Mouse (Mus musculus) spleen, adult 2 months (tissue): ENCODE results near the gene Mpp4. TPM values are rescaled to one million over a fixed set of nuclear protein-coding genes. Genes with fewer than 3 reads are reported as not detected.

Experiments
- DNase-seq, 2 experiments: peaks; one replicate each; pipeline versions ENCODE4 v3.0.0 to v3.0.0-alpha.2; 2012 to 2021; ENCODE audit warnings: low spot score in 2 of 2, low read depth in 1 of 2
- H3K27ac ChIP-seq: fragments of 200-500 bp; 2 replicates; pipeline ENCODE4 v1.5.1; 2012; ENCODE audit warnings: low read length, inconsistent platforms; ENCODE audit not compliant: insufficient read depth
- H3K27me3 ChIP-seq: fragments of 200-500 bp; 2 replicates; pipeline ENCODE4 v1.6.1; 2012; ENCODE audit warnings: mild to moderate bottlenecking, moderate library complexity, low read length, inconsistent platforms; ENCODE audit not compliant: control insufficient read depth, insufficient read depth
- H3K36me3 ChIP-seq: fragments of 200-500 bp; 2 replicates; pipeline ENCODE4 v1.6.1; 2012; ENCODE audit warnings: mild to moderate bottlenecking, low read length, inconsistent platforms; ENCODE audit not compliant: control insufficient read depth, insufficient read depth
- H3K4me1 ChIP-seq: fragments of 200-500 bp; 2 replicates; pipeline ENCODE4 v1.6.1; 2011; ENCODE audit warnings: inconsistent platforms; ENCODE audit not compliant: control insufficient read depth, insufficient read depth, insufficient read length
- H3K4me3 ChIP-seq: fragments of 200-500 bp; 2 replicates; pipeline ENCODE4 v1.5.1; 2011; ENCODE audit warnings: mild to moderate bottlenecking, inconsistent platforms; ENCODE audit not compliant: insufficient read depth, insufficient read length; ENCODE audit errors: extremely low read depth
- CTCF ChIP-seq: fragments of 200-500 bp; IDR thresholded peaks from 2 replicates; pipeline ENCODE4 v1.5.1; 2011; ENCODE audit warnings: mild to moderate bottlenecking, inconsistent platforms; ENCODE audit not compliant: insufficient read depth, insufficient read length, insufficient replicate concordance; ENCODE audit errors: extremely low read depth
- POLR2A ChIP-seq: fragments of 200-500 bp; IDR thresholded peaks from 2 replicates; pipeline ENCODE4 v1.6.1; 2011; ENCODE audit warnings: low read depth, low read length, inconsistent platforms
- WGBS: fragments of 180-500 bp; shearing (Covaris S2); methylation state at CpG from one replicate; pipeline ENCODE4 v1.1.7; 2018; 5-methylcytosine and 5-hydroxymethylcytosine counted together
- polyA plus RNA-seq: library from polyadenylated mRNA; depleted of rRNA; stranded (reverse); fragments of >200 nt; gene quantifications from 2 replicates; pipeline ENCODE4 v1.2.3, GENCODE M21; 2012

The Mpp4 gene
- polyA plus RNA-seq, 1 experiment: 0.58 TPM

DNA sequence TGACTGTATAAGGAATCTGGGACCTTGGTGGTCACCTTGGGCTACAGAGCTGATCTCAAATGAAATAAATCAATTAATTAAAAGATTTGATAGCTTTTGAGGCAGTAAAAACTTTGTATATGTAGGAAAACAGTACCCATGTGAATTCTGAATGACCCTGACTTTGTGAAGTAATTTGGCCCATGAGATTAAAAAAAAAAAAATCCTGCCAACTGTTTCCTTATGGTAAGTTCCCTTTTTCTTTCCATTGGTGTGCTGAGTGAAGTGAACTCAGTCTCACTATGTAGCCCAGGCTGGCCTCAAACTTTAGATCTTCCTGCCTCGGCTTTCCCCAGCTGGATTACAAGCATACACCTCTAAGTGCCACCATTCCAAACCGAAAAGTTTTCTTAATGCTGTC lies 19.2 kb upstream of the Mpp4 start:
- TF ChIP-seq POLR2A: no peak
- no peak for TF ChIP-seq CTCF
- Histone ChIP-seq H3K4me3 (no peak overlapping the region), H3K27me3 (no peaks in the 10 kb centered on the region), H3K36me3 (peaks cover 7% of the 10 kb centered on the region; the same call in 1 of the 2 replicates), H3K27ac (no peak overlapping the region), H3K4me1 (no peaks in the 10 kb centered on the region)
- 92% methylated on average over 2 of the region's 2 CpGs for WGBS
- no peak for DNase-seq

DNA sequence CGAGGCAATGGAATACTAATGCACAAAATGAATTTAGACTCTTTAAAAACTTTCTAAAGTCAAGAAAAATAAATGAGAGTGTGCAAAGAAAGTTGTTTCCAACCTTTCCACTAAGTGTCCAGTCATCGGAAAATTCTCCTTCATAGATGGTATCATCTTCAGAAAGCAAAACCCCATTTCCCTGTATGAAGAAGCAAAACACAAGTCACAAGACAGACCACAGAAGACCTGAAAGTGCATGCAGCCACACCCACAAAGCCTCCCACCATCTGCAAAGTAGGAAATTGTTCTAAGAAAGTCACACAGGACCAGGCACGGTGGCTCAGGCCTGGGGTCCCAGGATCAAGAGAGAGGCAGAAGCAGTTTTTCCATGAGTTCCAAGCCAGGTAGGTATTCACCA lies 16.8 kb upstream of the Mpp4 start:
- DNase-seq: no peak
- peaks cover 5% of the 10 kb centered on the region; the same call in 1 of the 2 replicates for H3K36me3 ChIP-seq
- H3K4me1 ChIP-seq: no peaks in the 10 kb centered on the region
- H3K4me3 ChIP-seq: no peak overlapping the region
- WGBS: 65% methylated on average over 3 of the region's 3 CpGs
- no peak overlapping the region for H3K27ac ChIP-seq
- no peaks in the 10 kb centered on the region for H3K27me3 ChIP-seq
- no peak for TF ChIP-seq POLR2A
- TF ChIP-seq CTCF: no peak

DNA sequence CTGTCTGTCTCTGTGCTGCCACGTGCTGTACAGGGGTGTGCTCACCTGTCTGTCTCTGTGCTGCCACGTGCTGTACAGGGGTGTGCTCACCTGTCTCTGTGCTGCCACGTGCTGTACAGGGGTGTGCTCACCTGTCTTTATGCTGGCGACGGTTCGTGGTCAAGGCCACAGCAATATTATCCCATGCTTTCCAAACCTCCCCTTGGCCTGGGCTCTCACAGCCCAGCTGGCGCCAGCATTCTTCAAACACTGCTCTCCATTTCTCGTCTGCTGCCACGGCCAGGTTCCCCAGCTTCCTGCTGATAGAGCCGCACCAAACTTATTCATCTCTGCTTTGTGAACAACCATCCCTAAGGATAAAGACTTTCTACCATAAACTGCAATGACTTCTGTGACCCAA lies 15.2 kb upstream of the Mpp4 start:
- H3K4me1 ChIP-seq: no peaks in the 10 kb centered on the region
- 94% methylated on average over 10 of the region's 10 CpGs for WGBS
- H3K4me3 ChIP-seq: no peak overlapping the region
- no peak overlapping the region for H3K27ac ChIP-seq
- H3K36me3 ChIP-seq: peaks cover 5% of the 10 kb centered on the region; the same call in 1 of the 2 replicates
- TF ChIP-seq POLR2A (no peak), CTCF (no peak)
- DNase-seq: no peak
- H3K27me3 ChIP-seq: no peaks in the 10 kb centered on the region

DNA sequence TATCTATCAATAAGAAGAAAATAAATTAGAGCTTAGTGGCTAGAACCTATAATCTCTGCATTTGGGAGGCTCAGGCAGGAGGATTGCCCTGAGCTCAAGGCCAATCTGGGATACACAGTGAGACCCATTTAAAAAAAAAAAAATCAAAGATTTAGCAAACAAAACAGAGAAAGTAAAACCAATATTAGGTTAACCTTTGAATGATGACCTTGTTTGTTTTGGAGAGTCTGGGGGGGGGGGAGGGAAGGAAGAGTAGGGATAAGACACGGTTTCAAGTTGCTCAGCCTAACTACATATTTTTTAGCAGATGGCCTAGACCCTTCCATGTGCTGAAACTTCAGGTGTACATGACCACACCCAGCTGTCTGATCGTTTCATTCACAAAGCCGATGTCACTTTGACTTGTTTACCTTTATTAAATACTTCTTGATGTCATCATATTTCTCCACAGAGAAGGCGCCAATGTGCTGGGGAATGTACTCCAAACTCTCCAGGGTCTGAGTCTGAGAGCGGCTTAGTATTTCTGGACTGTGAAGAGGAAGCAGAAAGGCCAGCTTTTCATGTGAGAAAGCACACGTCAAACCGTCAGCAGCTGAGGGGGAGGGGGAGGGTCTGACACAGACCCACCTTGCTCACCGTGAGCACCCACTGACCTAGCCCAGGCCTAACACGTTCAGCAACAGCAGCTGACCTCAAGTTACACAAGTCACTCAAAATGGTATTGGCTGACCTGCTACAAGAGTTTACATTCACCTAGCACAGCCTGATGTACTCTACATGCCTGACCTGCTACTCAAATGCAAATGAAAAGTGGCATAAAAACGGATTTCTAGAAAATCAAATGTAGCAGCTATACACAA lies 11.6 kb upstream of the Mpp4 start:
- 70% methylated on average over 10 of the region's 10 CpGs for WGBS

DNA sequence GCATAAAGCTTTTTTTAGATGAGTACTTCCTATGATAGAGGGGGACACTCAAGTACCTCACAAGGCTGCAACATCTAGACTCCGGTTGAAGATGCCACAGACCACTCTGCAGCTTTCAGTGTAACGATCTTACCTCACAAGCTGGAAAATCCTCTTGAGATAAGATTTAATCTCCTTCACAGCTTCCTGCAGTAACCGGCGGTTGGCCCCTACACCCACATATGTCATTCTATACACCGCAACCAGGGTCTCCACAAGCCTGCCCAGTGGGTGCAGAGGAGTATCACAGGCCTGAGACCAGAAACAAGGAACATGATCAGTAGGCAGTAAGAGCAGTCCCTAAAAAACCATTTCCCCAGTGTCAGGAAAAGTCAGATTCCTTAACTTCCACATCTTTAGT lies 9.8 kb upstream of the Mpp4 start:
- Histone ChIP-seq H3K4me1 (no peaks in the 10 kb centered on the region), H3K4me3 (no peak overlapping the region), H3K27ac (no peak overlapping the region), H3K36me3 (peaks cover 9% of the 10 kb centered on the region), H3K27me3 (no peaks in the 10 kb centered on the region)
- no peak for DNase-seq
- TF ChIP-seq POLR2A: no peak
- TF ChIP-seq CTCF: no peak
- WGBS: 43% methylated on average over 5 of the region's 5 CpGs

More for the DNA sequence above, 11.6 kb upstream of the Mpp4 start:
- Histone ChIP-seq H3K27me3 (no peaks in the 10 kb centered on the region), H3K4me3 (no peak overlapping the region), H3K4me1 (no peaks in the 10 kb centered on the region), H3K36me3 (peaks cover 7% of the 10 kb centered on the region; the same call in 1 of the 2 replicates), H3K27ac (no peak overlapping the region)
- no peak for TF ChIP-seq CTCF
- no peak for TF ChIP-seq POLR2A
- no peak for DNase-seq

DNA sequence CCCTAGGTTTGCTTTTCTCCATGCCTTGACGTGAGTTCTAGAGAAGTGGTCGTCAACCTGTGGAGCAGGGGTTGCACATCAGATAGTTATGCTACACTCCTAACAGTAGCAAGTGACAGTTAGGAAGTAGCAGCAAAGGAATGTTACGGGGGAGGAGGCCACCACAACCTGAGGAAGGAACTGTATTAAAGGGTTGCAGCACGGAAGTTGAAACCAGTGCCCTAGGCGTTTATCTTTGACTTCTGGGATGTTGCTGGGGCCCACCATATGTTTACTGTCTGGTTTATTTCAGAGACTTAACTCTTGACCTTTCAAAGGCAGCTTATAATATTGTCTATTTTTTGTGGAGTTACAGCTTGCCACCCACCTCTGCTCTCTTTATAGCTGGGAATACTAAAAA lies 8.7 kb upstream of the Mpp4 start:
- H3K27me3 ChIP-seq: no peaks in the 10 kb centered on the region
- H3K4me1 ChIP-seq: no peaks in the 10 kb centered on the region
- WGBS: 29% methylated on average over 5 of the region's 5 CpGs
- peaks cover 8% of the 10 kb centered on the region for H3K36me3 ChIP-seq
- H3K4me3 ChIP-seq: no peak overlapping the region
- no peak overlapping the region for H3K27ac ChIP-seq
- TF ChIP-seq POLR2A (no peak), CTCF (no peak)
- no peak for DNase-seq

DNA sequence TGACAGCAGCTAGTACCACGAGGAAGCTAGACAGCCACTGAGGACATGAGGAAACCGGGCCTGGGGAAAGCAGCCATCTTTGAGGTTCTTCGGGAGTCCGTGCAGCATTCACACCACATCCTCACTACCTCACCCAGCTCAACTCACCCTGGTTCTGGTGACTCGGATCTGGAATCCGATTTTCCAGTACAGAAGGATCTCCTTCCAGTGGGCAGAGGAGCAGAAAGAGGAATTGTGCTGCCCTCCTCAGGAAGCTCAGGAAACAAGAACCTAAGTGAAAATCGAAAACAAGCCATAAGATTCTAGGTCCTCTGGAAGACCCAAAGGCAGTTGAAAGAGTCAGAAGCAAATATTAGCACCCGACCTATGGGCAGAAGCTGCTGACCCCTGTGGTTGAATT lies 7.1 kb upstream of the Mpp4 start:
- TF ChIP-seq CTCF (no peak), POLR2A (no peak)

More for the DNA sequence above, 7.1 kb upstream of the Mpp4 start:
- Histone ChIP-seq H3K4me1 (no peaks in the 10 kb centered on the region), H3K27me3 (no peaks in the 10 kb centered on the region), H3K27ac (no peak overlapping the region), H3K4me3 (no peak overlapping the region), H3K36me3 (peaks cover 8% of the 10 kb centered on the region)
- WGBS: 79% methylated on average over 8 of the region's 8 CpGs
- no peak for DNase-seq
